Mouse (Mus musculus): ENCODE measurements around the gene Dok5. TPM values are rescaled to one million over a fixed set of nuclear protein-coding genes. Genes with fewer than 3 reads are reported as not detected.

The Dok5 gene
- polyA plus RNA-seq, 1 experiment from 2014 or later: 0.63 TPM

DNA sequence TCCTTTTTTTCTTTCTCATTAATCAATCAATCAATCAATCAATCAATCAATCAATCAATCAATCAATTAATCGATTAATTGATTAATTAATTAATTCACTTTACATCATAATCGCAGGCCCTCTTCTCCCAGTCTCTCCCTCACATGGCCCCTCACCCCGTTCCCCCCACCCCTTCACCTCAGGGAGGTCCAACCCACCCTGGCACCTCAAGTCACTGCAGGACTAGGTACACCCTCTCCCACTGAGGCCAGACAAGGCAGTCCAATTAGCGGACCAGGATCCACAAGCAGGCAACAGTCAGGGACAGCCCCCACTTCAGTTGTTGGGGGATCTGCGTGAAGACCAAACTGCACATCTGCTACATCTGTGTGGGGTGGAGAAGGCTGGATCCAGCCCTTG lies 146.3 kb downstream of the Dok5 start:
- Histone ChIP-seq H3K36me3 (ENCODE audit: control insufficient read depth, insufficient read depth) (no peaks in the 10 kb centered on the region), H3K4me2 (replicated peaks; ENCODE audit: low read depth) (no peak overlapping the region), H3K9ac (ENCODE audit: low read depth, low read length) (no peak overlapping the region), H3K27ac (ENCODE audit: low read depth, low read length) (no peak overlapping the region), H3K4me1 (replicated peaks; ENCODE audit: control insufficient read depth, insufficient read depth, low read length) (no peaks in the 10 kb centered on the region), H3K9me3 (ENCODE audit: control insufficient read depth) (no peaks in the 10 kb centered on the region), H3K27me3 (replicated peaks; ENCODE audit: control insufficient read depth, insufficient read depth, low read length) (peaks cover 5% of the 10 kb centered on the region; the same call in 1 of the 2 replicates), H3K4me3 (ENCODE audit: low read depth, low read length) (no peak overlapping the region)
- WGBS: 55% methylated on average over 5 of the region's 5 CpGs
- no peak for ATAC-seq
- TF ChIP-seq CTCF (IDR thresholded peaks at IDR 0.05; ENCODE audit: low read depth): no peak

GRCm38 (mm10) chr2:170884209-170884801 lies 152.7 kb downstream of the Dok5 start:
- Histone ChIP-seq H3K27me3 (replicated peaks; ENCODE audit: control insufficient read depth, insufficient read depth, low read length) (no peaks in the 10 kb centered on the region), H3K4me3 (ENCODE audit: low read depth, low read length) (no peak overlapping the region), H3K27ac (ENCODE audit: low read depth, low read length) (no peak overlapping the region), H3K9ac (ENCODE audit: low read depth, low read length) (no peak overlapping the region), H3K4me1 (replicated peaks; ENCODE audit: control insufficient read depth, insufficient read depth, low read length) (no peaks in the 10 kb centered on the region), H3K4me2 (replicated peaks; ENCODE audit: low read depth) (no peak overlapping the region), H3K9me3 (ENCODE audit: control insufficient read depth) (no peaks in the 10 kb centered on the region), H3K36me3 (ENCODE audit: control insufficient read depth, insufficient read depth) (no peaks in the 10 kb centered on the region)
- ATAC-seq: no peak
- TF ChIP-seq CTCF (IDR thresholded peaks at IDR 0.05; ENCODE audit: low read depth): no peak
- 37% methylated on average over 4 of the region's 4 CpGs for WGBS

- H3K9ac ChIP-seq (ENCODE audit: low read depth, low read length): no peak overlapping the region
- H3K4me2 ChIP-seq (replicated peaks; ENCODE audit: low read depth): 0 out of 2 replicates have a peak overlapping the region, but pooled peaks have one; percentile 24
- H3K9me3 ChIP-seq (ENCODE audit: control insufficient read depth): no peaks in the 10 kb centered on the region
- H3K4me1 ChIP-seq (replicated peaks; ENCODE audit: control insufficient read depth, insufficient read depth, low read length): no peaks in the 10 kb centered on the region
- WGBS: 55% methylated on average over 9 of the region's 9 CpGs
- no peak for TF ChIP-seq CTCF (IDR thresholded peaks at IDR 0.05; ENCODE audit: low read depth)
- ATAC-seq: no peak
- H3K27ac ChIP-seq (ENCODE audit: low read depth, low read length): no peak overlapping the region
- no peaks in the 10 kb centered on the region for H3K36me3 ChIP-seq (ENCODE audit: control insufficient read depth, insufficient read depth)
- H3K27me3 ChIP-seq (replicated peaks; ENCODE audit: control insufficient read depth, insufficient read depth, low read length): no peaks in the 10 kb centered on the region
- H3K4me3 ChIP-seq (ENCODE audit: low read depth, low read length): no peak overlapping the region
Observed at GRCm38 (mm10) chr2:170887984-170888383, 156.4 kb downstream of the Dok5 start.

DNA sequence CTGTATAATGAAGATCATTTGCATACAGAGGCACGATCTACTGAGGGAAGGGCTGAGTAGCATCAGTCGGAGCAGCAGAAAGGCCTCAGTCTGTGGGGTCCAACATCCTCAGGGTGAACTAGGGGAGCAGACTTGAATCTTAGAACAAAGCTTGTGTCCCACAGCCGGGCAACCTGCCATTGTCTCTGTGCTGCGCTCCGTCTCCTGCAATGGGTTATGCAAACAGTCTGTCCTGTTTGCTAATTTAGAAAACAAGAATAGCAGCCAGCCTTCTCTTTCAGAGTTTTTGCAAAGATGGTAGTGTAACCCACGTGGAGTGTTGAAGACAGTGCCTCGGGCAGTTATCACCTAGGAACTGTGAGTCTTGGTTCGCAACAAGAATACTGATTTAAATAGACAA lies 163.5 kb downstream of the Dok5 start:
- no peak overlapping the region for H3K4me2 ChIP-seq (replicated peaks; ENCODE audit: low read depth)
- no peaks in the 10 kb centered on the region for H3K27me3 ChIP-seq (replicated peaks; ENCODE audit: control insufficient read depth, insufficient read depth, low read length)
- TF ChIP-seq CTCF (IDR thresholded peaks at IDR 0.05; ENCODE audit: low read depth): no peak
- no peaks in the 10 kb centered on the region for H3K4me1 ChIP-seq (replicated peaks; ENCODE audit: control insufficient read depth, insufficient read depth, low read length)
- H3K9ac ChIP-seq (ENCODE audit: low read depth, low read length): no peak overlapping the region
- WGBS: 66% methylated on average over 8 of the region's 8 CpGs
- H3K9me3 ChIP-seq (ENCODE audit: control insufficient read depth): no peaks in the 10 kb centered on the region
- H3K27ac ChIP-seq (ENCODE audit: low read depth, low read length): no peak overlapping the region
- no peak overlapping the region for H3K4me3 ChIP-seq (ENCODE audit: low read depth, low read length)
- no peak for ATAC-seq
- H3K36me3 ChIP-seq (ENCODE audit: control insufficient read depth, insufficient read depth): no peaks in the 10 kb centered on the region

DNA sequence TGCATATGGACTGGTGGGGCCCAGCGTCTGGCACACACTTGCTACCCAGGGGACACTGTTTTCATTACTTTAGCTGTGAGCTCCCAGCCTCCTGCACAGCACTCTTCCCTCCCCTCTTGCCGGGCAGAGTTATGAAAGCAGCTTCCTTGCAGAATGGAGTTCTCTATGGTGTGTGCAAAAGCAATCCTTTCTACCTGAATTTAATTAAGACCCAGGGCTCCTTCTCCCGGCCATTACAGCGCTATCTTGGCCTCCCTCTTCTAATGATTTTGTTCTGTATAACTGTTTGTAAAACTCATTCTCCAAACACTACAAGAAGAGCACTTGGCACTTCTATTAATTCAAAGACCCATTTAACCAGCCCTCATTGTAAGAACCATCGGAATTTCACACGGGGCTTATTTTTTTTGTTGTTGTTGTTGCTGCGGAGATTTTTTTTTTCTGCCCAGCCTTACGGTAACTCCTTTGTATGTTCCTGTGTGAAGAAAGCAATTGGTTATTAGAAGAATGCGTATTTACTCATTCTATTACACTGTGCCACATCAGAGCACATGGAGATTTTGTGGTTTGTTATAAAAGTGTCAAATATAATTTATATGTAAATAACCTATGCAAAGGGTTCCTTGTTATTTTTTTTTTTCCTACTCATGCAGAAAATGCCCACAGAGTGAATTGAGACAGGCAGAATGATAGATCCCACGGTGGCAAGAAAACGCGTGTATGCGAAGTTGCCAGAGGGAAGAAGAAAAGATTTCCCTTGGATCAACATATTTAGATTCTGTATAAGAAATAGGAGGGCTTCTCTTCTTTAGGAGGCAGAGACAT lies 170.8 kb downstream of the Dok5 start:
- ATAC-seq: no peak
- 78% methylated on average over 13 of the region's 13 CpGs for WGBS
- no peak overlapping the region for H3K4me2 ChIP-seq (replicated peaks; ENCODE audit: low read depth)
- H3K27me3 ChIP-seq (replicated peaks; ENCODE audit: control insufficient read depth, insufficient read depth, low read length): no peaks in the 10 kb centered on the region
- no peak overlapping the region for H3K27ac ChIP-seq (ENCODE audit: low read depth, low read length)
- no peak overlapping the region for H3K9ac ChIP-seq (ENCODE audit: low read depth, low read length)
- no peak overlapping the region for H3K4me3 ChIP-seq (ENCODE audit: low read depth, low read length)
- H3K4me1 ChIP-seq (replicated peaks; ENCODE audit: control insufficient read depth, insufficient read depth, low read length): no peaks in the 10 kb centered on the region
- TF ChIP-seq CTCF (IDR thresholded peaks at IDR 0.05; ENCODE audit: low read depth): no peak
- no peaks in the 10 kb centered on the region for H3K36me3 ChIP-seq (ENCODE audit: control insufficient read depth, insufficient read depth)
- H3K9me3 ChIP-seq (ENCODE audit: control insufficient read depth): no peaks in the 10 kb centered on the region

GRCm38 (mm10) chr2:170903029-170903306 lies 171.4 kb downstream of the Dok5 start:
- Histone ChIP-seq H3K9me3 (ENCODE audit: control insufficient read depth) (no peaks in the 10 kb centered on the region), H3K4me3 (ENCODE audit: low read depth, low read length) (no peak overlapping the region), H3K9ac (ENCODE audit: low read depth, low read length) (no peak overlapping the region), H3K4me1 (replicated peaks; ENCODE audit: control insufficient read depth, insufficient read depth, low read length) (no peaks in the 10 kb centered on the region), H3K27ac (ENCODE audit: low read depth, low read length) (no peak overlapping the region), H3K27me3 (replicated peaks; ENCODE audit: control insufficient read depth, insufficient read depth, low read length) (no peaks in the 10 kb centered on the region), H3K36me3 (ENCODE audit: control insufficient read depth, insufficient read depth) (no peaks in the 10 kb centered on the region), H3K4me2 (replicated peaks; ENCODE audit: low read depth) (no peak overlapping the region)
- 89% methylated on average over 7 of the region's 7 CpGs for WGBS
- no peak for ATAC-seq
- TF ChIP-seq CTCF (IDR thresholded peaks at IDR 0.05; ENCODE audit: low read depth): no peak

Measured in intestine, postnatal 0 days (tissue).